Comparison of ENCODE assay signal across 7 mouse cellular contexts in the genomic region with DNA sequence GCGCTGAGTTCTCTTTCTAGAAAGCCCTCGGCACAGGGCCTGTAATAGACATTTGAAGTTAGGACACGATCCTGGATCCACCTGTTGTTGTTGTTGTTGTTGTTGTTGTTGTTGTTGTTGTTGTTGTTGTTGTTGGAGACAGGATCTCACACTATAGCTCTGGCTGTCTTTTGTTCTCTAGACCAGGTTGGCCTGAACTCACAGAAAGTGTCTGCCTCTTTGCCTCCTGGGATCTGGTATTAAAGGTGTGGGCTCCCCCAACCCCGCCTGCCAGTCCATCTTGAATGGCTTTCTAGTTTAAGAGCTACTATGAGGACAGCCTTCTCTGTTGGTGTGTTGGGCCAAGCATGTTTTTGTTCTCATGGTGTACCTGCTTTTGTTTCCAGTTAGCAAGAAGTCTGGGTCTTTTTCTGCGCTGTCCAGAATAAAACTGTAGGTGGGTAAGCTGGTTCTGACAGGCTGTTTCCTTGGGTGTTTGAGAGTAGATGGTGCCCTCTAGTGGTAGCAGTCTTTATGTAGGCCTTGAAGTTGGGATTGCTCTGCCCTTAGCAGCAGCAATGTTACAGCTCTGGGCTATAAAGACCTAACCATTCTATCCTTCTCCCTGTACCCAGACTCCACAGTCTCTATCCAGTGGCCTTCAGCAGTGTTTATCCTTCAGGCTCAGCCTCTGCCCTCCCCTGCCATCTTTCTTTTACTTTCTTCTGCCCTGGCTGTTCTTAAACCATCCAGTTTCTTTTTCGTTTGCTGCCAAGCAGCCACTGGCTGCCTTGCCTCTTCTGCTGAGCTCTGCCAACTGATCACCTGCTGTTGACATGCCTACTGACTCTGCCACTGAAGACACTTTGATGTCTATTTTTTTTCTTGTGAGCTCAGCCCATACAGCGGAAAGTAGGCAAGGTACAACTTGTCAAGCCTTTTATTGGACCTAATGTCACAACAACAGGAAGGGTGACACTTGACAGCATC.
A peak's percentile ranks its signal among the peaks of the same experiment; 100 is the strongest.
DNase-seq lines count a peak whose midpoint lies in the region; ATAC-seq and TF ChIP-seq lines count a peak whose summit lies in the region.

No protein-coding gene starts in this region.

- H3K4me1 ChIP-seq in cerebellum, adult 2 months (ENCODE audit: control insufficient read depth, insufficient read depth, low read length): peaks cover 32% of the 10 kb centered on the region; the same call in 1 of the 2 replicates
- no peaks in the 10 kb centered on the region for H3K4me1 ChIP-seq in liver, postnatal 0 days (ENCODE audit: insufficient read depth)

- H3K4me2 ChIP-seq in liver, postnatal 0 days (ENCODE audit: low read depth, low read length): no peak overlapping the region

- peaks cover 75% of the 10 kb centered on the region for H3K36me3 ChIP-seq in liver, postnatal 0 days (replicated peaks; ENCODE audit: insufficient read depth, low read length)

- no peaks in the 10 kb centered on the region for H3K9me3 ChIP-seq in liver, postnatal 0 days (ENCODE audit: low read length)

- DNase-seq in CD4-positive, CD25-positive, alpha-beta regulatory T cell, adult 2 months (ENCODE audit: low read depth, low spot score): peak; percentile 83
- DNase-seq in MEL-GATA-1-ER (ENCODE audit: extremely low read depth, low read depth): peak; percentile 30
- peak; percentile 71 to 84 for DNase-seq in cerebellum, adult 2 months
- peak; percentile 41 for DNase-seq in gastrocnemius, postnatal 25 days
- peak; percentile 73 for DNase-seq in kidney, postnatal 10 days
- DNase-seq in liver, postnatal 0 days: peak; percentile 45
- DNase-seq in retina, postnatal 1 day: peak; percentile 84

- TF ChIP-seq POLR2A in cerebellum, adult 2 months (IDR thresholded peaks at IDR 0.05; ENCODE audit: borderline replicate concordance, insufficient read depth, low read length): no peak

- ATAC-seq in liver, postnatal 0 days: peak; percentile 62; the same call in 1 of the 2 replicates

- H3K27ac ChIP-seq in cerebellum, adult 2 months (ENCODE audit: insufficient read depth, low read length): peak overlapping the region; percentile 7; the same call in 1 of the 2 replicates
- H3K27ac ChIP-seq in liver, postnatal 0 days (ENCODE audit: low read depth): no peak overlapping the region

- no peak overlapping the region for H3K9ac ChIP-seq in liver, postnatal 0 days (replicated peaks)

- TF ChIP-seq EP300 in liver, postnatal 0 days (IDR thresholded peaks at IDR 0.05; ENCODE audit: low read depth): no peak

- no peak overlapping the region for H3K4me3 ChIP-seq in cerebellum, adult 2 months (replicated peaks; ENCODE audit: insufficient read depth, low read depth, low read length)
- no peak overlapping the region for H3K4me3 ChIP-seq in liver, postnatal 0 days (ENCODE audit: low read depth, low read length)

- WGBS in cerebellum, adult 2 months: 57% methylated on average over 7 of the region's 7 CpGs
- 80% methylated on average over 7 of the region's 7 CpGs for WGBS in liver, postnatal 0 days (ENCODE audit: insufficient replicate concordance)

- H3K27me3 ChIP-seq in cerebellum, adult 2 months (ENCODE audit: control insufficient read depth, insufficient read depth, low read length): no peaks in the 10 kb centered on the region
- no peaks in the 10 kb centered on the region for H3K27me3 ChIP-seq in liver, postnatal 0 days (ENCODE audit: insufficient read depth, low read length)

- TF ChIP-seq CTCF in cerebellum, adult 2 months (IDR thresholded peaks at IDR 0.05; ENCODE audit: borderline replicate concordance, insufficient read depth, low read depth, low read length): peak; percentile 73
- TF ChIP-seq CTCF in liver, postnatal 0 days (IDR thresholded peaks at IDR 0.05; ENCODE audit: low read depth): peak; percentile 88

Comparison
In these comparisons a context has a peak if more than half of its experiments do, and no peak if none do; other contexts are left out.
1. DNase-seq: peak in every context shown above with its lines; median percentile 84 in retina, postnatal 1 day; 83 in CD4-positive, CD25-positive, alpha-beta regulatory T cell, adult 2 months; 78 in cerebellum, adult 2 months; 73 in kidney, postnatal 10 days; 45 in liver, postnatal 0 days; 41 in gastrocnemius, postnatal 25 days; 30 in MEL-GATA-1-ER.